Mouse (Mus musculus) neural tube, embryonic 11.5 days (tissue): ENCODE results near the gene Per1. TPM values are rescaled to one million over a fixed set of nuclear protein-coding genes. Genes with fewer than 3 reads are reported as not detected.

Source experiments
- ATAC-seq: fragments of 200-750 bp; cut with Nextera tagmentation; 2 replicates; pipeline ENCODE4 v1.8.0; 2017; ENCODE audit warnings: moderate number of reproducible peaks, mild to moderate bottlenecking, moderate TSS enrichment, moderate library complexity; ENCODE audit not compliant: insufficient read depth, low FRiP score, low TSS enrichment
- DNase-seq: peaks from one replicate; pipeline ENCODE4 v3.0.0-alpha.2; 2015; ENCODE audit warnings: low spot score
- H3K27ac ChIP-seq: fragments of 300-500 bp; sonication (generic); 2 replicates; pipeline ENCODE4 v1.5.1; 2014; ENCODE audit warnings: low read depth, mild to moderate bottlenecking, low read length
- H3K27me3 ChIP-seq: fragments of 300-500 bp; sonication (generic); 2 replicates; pipeline ENCODE4 v1.6.1; 2014; ENCODE audit warnings: mild to moderate bottlenecking, low read length, mixed read lengths; ENCODE audit not compliant: control insufficient read depth, insufficient read depth
- H3K36me3 ChIP-seq: fragments of 300-500 bp; sonication (generic); 2 replicates; pipeline ENCODE4 v1.6.1; 2014; ENCODE audit warnings: mild to moderate bottlenecking, low read length, moderate library complexity, mixed read lengths; ENCODE audit not compliant: control insufficient read depth, insufficient read depth
- H3K4me1 ChIP-seq: fragments of 300-500 bp; sonication (generic); 2 replicates; pipeline ENCODE4 v1.6.1; 2014; ENCODE audit warnings: low read length, mixed read lengths; ENCODE audit not compliant: control insufficient read depth, insufficient read depth
- H3K4me2 ChIP-seq: fragments of 300-500 bp; sonication (generic); 2 replicates; pipeline ENCODE4 v1.6.1; 2014; ENCODE audit warnings: low read depth, mild to moderate bottlenecking, moderate library complexity
- H3K4me3 ChIP-seq: fragments of 300-500 bp; sonication (generic); 2 replicates; pipeline ENCODE4 v1.5.1; 2014; ENCODE audit warnings: low read depth, low read length
- H3K9ac ChIP-seq: fragments of 300-500 bp; sonication (generic); 2 replicates; pipeline ENCODE4 v1.6.1; 2014; ENCODE audit warnings: mild to moderate bottlenecking, low read length
- H3K9me3 ChIP-seq: fragments of 300-500 bp; sonication (generic); 2 replicates; pipeline ENCODE4 v1.6.1; 2016; ENCODE audit warnings: low read length; ENCODE audit not compliant: control insufficient read depth
- WGBS: fragments of 180-500 bp; shearing (Covaris S2); extraction: QIAGEN DNeasy Blood & Tissue Kit; methylation state at CpG from one replicate; pipeline ENCODE4 v1.1.7; 2014; 5-methylcytosine and 5-hydroxymethylcytosine counted together
- polyA plus RNA-seq: library from polyadenylated mRNA; unstranded; fragments of >200 nt; fragmentation: Nextera tagmentation; extraction: Ambion mirVana; gene quantifications from 2 replicates; pipeline ENCODE4 v1.2.1, GENCODE M21; 2014

The Per1 gene
- polyA plus RNA-seq, 1 experiment from 2014 or later: 10.9 TPM

DNA sequence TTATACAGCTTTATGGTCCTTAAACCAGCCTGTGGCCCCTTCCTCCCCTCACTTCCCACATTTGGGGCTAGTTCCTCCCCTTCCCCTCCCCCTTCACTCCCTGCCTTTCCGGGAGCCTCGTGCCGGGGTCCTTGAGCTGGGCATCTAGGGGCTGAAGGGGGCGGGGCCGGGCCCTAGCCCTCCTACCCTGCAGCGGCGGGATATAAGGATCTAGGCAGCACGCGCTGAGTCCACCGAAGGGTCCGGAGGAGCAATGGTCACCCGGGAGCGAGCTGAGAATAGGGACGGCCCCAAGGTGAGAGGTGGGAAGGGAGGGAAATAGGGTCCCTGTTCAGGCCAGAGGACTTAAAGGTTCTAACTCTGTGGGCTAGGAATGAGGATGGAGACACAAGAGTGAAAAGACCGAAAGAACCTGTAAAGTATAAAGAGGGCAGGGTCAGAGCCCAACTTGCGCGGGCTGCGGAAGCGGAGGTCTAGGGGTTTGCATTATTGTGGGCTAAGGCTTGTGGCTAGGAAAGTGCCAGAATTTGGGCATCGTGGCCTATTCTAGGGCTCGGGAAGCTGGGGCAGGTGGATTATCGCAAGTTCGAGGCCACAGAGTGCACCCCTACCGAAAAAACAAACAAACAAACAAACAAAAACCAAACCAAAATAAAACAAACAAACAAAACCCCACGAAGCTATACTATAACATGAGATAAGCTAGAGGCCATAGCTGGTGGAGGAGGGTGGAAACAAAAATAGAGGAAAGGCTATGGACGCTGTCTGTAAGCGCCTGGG, 25.4 kb downstream of the Per1 start, which contains the start of gene Hes7:
Gene Hes7, plus strand, starts transcription at position 184 of the 780 bp plus-strand sequence.
- Histone ChIP-seq H3K9me3 (no peaks in the 10 kb centered on the region), H3K4me3 (peak within 1 kb of the TSS; percentile 69), H3K36me3 (no peaks in the 10 kb centered on the region), H3K4me2 (peak within 1 kb of the TSS; percentile 90), H3K27ac (no peak within 1 kb of the TSS), H3K4me1 (peaks cover 16% of the 10 kb centered on the region), H3K27me3 (peaks cover 18% of the 10 kb centered on the region), H3K9ac (peak within 1 kb of the TSS; percentile 43; the same call in 1 of the 2 replicates)
- DNase-seq (peak; percentile 50), ATAC-seq (no peak)
- WGBS: under 1% methylated on average over 27 of the region's 27 CpGs

DNA sequence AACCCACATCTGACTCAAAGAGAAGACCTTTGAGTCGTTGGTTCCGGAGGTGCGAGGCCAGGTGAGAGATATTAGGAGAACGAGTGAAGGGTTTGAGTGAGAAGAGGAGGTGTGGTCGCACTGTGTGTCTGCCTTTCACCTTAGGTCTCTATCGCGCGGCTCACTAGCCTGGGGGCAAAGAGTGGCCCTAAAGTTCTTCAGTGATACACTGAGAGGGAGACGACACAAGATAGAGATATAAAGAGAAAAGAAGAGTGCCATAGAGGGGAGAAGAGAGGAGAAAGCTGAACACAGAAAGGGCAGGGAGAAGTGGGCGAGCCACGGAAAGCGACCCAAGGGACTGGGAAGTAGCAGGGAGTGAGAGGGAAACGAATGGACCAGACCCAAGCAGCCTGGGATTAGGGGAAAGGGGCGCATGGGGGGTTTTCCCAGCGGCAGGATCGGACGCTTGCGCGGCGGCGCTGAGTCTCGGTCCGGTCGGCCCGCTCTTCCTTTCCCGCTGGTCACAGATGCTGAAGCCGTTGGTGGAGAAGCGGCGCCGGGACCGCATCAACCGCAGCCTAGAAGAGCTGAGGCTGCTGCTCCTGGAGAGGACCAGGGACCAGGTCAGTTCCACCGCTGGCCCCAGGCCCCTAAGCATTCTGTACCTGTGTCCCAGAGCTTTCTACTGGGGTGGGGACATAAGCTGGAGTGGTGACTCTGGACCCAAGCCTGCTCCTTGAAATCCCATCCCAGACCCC, 26.2 kb downstream of the Per1 start:
- Histone ChIP-seq H3K36me3 (no peaks in the 10 kb centered on the region), H3K4me2 (peak overlapping the region; percentile 90), H3K4me1 (peaks cover 20% of the 10 kb centered on the region), H3K27me3 (peaks cover 18% of the 10 kb centered on the region), H3K27ac (no peak overlapping the region), H3K9ac (peak overlapping the region; percentile 43; the same call in 1 of the 2 replicates), H3K9me3 (no peaks in the 10 kb centered on the region), H3K4me3 (peak overlapping the region; percentile 69)
- no peak for ATAC-seq
- WGBS: under 1% methylated on average over 33 of the region's 33 CpGs
- DNase-seq: peak; percentile 54

DNA sequence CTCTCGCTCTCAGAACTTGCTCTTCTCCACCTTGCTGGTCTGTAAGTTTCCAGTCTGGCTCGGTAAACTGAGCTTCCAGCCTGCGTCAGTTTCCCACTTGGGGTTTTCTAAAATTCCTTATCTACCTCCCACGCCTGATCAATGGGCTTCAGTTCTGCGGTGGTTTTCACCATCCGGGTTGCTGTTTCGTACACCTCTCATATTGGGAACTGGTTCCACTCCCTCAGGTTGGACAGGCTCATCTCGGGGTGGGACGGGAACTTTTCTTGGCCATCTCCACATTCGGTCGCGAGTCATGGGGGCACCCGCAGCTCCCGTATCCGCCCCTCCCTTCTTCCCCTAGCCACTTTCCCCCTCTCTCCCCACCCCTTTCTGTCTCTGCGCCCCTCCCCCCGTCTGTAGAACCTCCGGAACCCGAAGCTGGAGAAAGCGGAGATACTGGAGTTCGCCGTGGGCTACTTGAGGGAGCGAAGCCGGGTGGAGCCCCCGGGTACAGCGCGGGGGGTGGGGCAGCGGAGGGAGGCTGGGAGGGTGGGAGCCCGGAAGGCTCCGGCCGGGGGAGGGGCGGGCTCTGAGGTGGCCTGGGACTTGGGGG, 26.8 kb downstream of the Per1 start:
- Histone ChIP-seq H3K9me3 (no peaks in the 10 kb centered on the region), H3K4me2 (peak overlapping the region; percentile 90), H3K9ac (peak overlapping the region; percentile 43), H3K4me1 (peaks cover 22% of the 10 kb centered on the region), H3K4me3 (peak overlapping the region; percentile 69), H3K36me3 (no peaks in the 10 kb centered on the region), H3K27me3 (peaks cover 18% of the 10 kb centered on the region), H3K27ac (no peak overlapping the region)
- DNase-seq (no peak), ATAC-seq (no peak)
- WGBS: 0% methylated on average over 31 of the region's 32 CpGs

DNA sequence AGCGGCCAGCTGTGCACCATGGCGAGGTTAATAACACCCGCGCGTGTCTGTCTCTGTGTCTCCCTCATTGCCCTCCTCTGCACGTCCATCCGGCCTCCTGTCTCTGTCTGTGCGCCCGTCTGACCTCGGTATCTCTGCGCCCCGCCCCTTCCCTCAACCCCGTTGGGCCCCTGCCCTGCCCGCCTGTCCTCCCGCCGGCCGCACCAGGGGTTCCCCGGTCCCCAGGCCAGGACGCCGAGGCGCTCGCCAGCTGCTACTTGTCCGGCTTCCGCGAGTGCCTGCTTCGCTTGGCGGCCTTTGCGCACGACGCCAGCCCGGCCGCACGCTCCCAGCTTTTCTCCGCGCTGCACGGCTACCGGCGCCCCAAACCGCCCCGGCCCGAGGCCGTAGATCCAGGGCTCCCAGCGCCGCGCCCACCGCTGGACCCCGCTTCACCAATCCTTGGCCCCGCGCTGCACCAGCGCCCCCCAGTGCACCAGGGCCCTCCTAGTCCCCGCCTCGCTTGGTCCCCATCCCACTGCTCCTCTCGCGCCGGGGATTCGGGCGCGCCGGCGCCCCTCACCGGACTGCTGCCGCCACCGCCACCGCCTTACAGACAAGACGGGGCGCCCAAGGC, 27.4 kb downstream of the Per1 start, which contains the start of gene 9130213A22Rik:
Gene 9130213A22Rik, minus strand, starts transcription at position 254 of the 616 bp plus-strand sequence.
- under 1% methylated on average over 56 of the region's 66 CpGs for WGBS
- H3K27ac ChIP-seq: peak within 1 kb of the TSS; percentile 60
- ATAC-seq (peak; percentile 30; the same call in 1 of the 2 replicates), DNase-seq (peak; percentile 91)
- peaks cover 15% of the 10 kb centered on the region for H3K27me3 ChIP-seq
- H3K4me1 ChIP-seq: peaks cover 22% of the 10 kb centered on the region
- H3K36me3 ChIP-seq: no peaks in the 10 kb centered on the region
- H3K4me3 ChIP-seq: peak within 1 kb of the TSS; percentile 69
- H3K4me2 ChIP-seq: peak within 1 kb of the TSS; percentile 90
- H3K9ac ChIP-seq: peak within 1 kb of the TSS; percentile 43
- H3K9me3 ChIP-seq: no peaks in the 10 kb centered on the region

DNA sequence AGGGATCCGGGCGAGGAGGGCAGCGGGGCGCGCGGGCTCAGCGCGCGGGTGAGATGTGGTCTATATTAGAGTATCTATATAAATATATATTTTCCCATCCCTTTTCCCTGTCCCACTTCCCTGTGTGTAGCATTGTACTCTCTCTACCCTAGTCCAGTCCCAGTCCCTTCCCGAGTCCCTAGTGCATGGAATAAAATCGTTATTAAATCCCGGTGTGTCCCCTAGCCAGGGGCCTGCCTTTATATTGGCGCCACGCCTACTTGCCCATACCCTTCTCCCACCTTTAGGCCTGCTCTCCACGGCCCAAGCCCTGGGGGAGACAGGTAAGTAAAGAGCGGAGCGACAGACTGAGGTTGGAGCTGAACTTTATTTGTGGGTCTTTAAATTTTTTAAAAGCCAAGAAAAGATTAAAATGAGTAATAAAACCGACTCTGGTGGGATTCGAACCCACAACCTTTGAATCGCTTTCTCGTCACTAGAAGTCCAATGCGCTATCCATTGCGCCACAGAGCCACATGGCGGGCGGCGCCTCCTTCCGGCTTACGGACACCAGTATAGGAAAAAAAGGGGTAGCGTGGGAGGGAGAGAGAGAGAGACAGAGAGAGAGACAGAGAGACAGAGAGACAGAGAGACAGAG, 28.2 kb downstream of the Per1 start:
- no peak for ATAC-seq
- peak; percentile 94 for DNase-seq
- under 1% methylated on average over 29 of the region's 29 CpGs for WGBS
- Histone ChIP-seq H3K4me2 (peak overlapping the region; percentile 90), H3K4me3 (peak overlapping the region; percentile 69), H3K9me3 (no peaks in the 10 kb centered on the region), H3K27me3 (peaks cover 15% of the 10 kb centered on the region), H3K36me3 (no peaks in the 10 kb centered on the region), H3K27ac (no peak overlapping the region; the same call in 1 of the 2 replicates), H3K9ac (peak overlapping the region; percentile 43), H3K4me1 (peaks cover 22% of the 10 kb centered on the region)

DNA sequence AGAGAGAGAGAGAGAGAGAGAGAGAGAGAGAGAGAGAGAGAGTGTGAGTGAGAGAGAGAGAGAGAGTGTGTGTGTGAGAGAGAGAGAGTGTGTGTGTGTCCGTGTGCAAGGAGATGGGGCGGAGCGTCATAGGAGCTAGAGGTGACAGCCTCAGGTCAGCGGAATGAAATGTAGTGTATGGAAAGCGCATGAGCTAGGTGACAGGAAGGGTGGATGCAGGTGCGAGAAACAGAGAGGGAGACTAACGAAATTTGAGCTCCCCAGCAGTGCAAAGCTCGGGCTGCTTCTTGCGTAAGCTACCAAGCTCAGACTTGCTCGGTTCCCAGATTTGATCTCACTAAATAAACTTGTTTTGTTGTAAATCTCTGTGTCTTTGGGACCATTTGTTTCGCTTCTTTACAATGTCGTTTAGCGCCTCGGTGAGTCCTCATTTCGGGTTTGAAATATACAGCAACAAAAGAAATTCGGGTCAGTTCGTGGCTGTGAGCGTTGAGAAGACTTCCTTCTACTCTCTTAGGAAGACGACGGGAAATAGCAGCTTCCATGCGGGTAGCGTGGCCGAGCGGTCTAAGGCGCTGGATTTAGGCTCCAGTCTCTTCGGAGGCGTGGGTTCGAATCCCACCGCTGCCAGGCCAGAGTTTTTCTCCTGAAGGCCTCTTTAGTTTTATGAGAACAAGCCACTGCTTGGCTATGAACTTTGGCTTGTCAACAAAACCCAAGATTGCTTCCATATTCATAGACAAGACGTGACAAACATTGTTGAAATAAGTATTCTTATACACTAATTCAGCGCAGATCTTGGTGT, 28.9 kb downstream of the Per1 start:
- Histone ChIP-seq H3K27me3 (peaks cover 15% of the 10 kb centered on the region), H3K27ac (no peak overlapping the region), H3K4me2 (peak overlapping the region; percentile 90), H3K36me3 (no peaks in the 10 kb centered on the region), H3K9me3 (no peaks in the 10 kb centered on the region), H3K9ac (peak overlapping the region; percentile 41; the same call in 1 of the 2 replicates), H3K4me1 (peaks cover 21% of the 10 kb centered on the region), H3K4me3 (peak overlapping the region; percentile 69)
- peak; percentile 95 for DNase-seq
- WGBS: under 1% methylated on average over 31 of the region's 31 CpGs
- peak; percentile 67 for ATAC-seq

DNA sequence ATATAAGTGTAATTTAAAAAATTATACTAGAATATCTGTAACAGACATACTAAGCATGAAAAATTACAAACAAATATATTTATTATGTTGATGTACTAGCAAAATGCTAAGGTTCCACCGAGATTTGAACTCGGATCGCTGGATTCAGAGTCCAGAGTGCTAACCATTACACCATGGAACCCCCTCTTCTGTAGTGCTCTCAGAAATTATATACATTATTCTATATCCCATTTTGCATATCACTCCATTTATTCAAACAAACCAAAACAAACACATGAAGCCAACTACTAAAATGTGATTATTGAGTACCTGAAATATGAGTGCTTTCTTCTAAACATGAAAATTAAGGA, 29.5 kb downstream of the Per1 start:
- Histone ChIP-seq H3K27me3 (peaks cover 15% of the 10 kb centered on the region), H3K4me2 (peak overlapping the region; percentile 90; the same call in 1 of the 2 replicates), H3K9me3 (no peaks in the 10 kb centered on the region), H3K36me3 (no peaks in the 10 kb centered on the region), H3K4me1 (peaks cover 17% of the 10 kb centered on the region), H3K9ac (no peak overlapping the region), H3K27ac (no peak overlapping the region), H3K4me3 (no peak overlapping the region)
- under 1% methylated on average over 3 of the region's 3 CpGs for WGBS
- ATAC-seq (peak; percentile 66), DNase-seq (no peak)
